Mouse (Mus musculus) ES-Bruce4 (cell line): Measurements from ENCODE around the gene Prickle2. TPM values are rescaled to one million over a fixed set of nuclear protein-coding genes. Genes with fewer than 3 reads are reported as not detected.

Source experiments
- H3K27ac ChIP-seq: 2 replicates; pipeline ENCODE4 v1.5.1; 2012; ENCODE audit warnings: low read length, inconsistent platforms; ENCODE audit not compliant: insufficient read depth
- H3K27me3 ChIP-seq: 2 replicates; pipeline ENCODE4 v1.6.1; 2012; ENCODE audit warnings: mild to moderate bottlenecking, low read length, inconsistent platforms; ENCODE audit not compliant: control insufficient read depth, poor library complexity, insufficient read depth, severe bottlenecking
- H3K36me3 ChIP-seq: 2 replicates; pipeline ENCODE4 v1.6.1; 2012; ENCODE audit warnings: inconsistent platforms, mild to moderate bottlenecking, low read length, moderate library complexity; ENCODE audit not compliant: control insufficient read depth, poor library complexity, insufficient read depth, severe bottlenecking
- H3K4me1 ChIP-seq: one replicate; pipeline ENCODE4 v1.8.1; 2011; ENCODE audit warnings: low read length; ENCODE audit not compliant: control insufficient read depth, insufficient read depth
- H3K4me3 ChIP-seq: 2 replicates; pipeline ENCODE4 v1.5.1; 2011; ENCODE audit warnings: low read depth, mild to moderate bottlenecking, low read length
- H3K9ac ChIP-seq: 2 replicates; pipeline ENCODE4 v1.6.1; 2012; ENCODE audit warnings: low read depth, mild to moderate bottlenecking, inconsistent platforms; ENCODE audit not compliant: poor library complexity, severe bottlenecking
- H3K9me3 ChIP-seq: replicated peaks from 2 replicates; pipeline ENCODE4 v1.6.1; 2012; ENCODE audit warnings: mild to moderate bottlenecking, low read length, inconsistent platforms; ENCODE audit not compliant: control insufficient read depth, poor library complexity, insufficient read depth, severe bottlenecking
- CTCF ChIP-seq: IDR thresholded peaks from one replicate; pipeline ENCODE4 v1.8.1; 2011; ENCODE audit warnings: low read depth, low read length
- EP300 ChIP-seq: IDR thresholded peaks from 2 replicates; pipeline ENCODE4 v1.6.1; 2011; ENCODE audit warnings: low read depth, low read length; ENCODE audit not compliant: insufficient read depth
- POLR2A ChIP-seq: IDR thresholded peaks from one replicate; pipeline ENCODE4 v1.8.1; 2011; ENCODE audit warnings: low read length; ENCODE audit not compliant: insufficient read depth
- polyA plus RNA-seq: library from polyadenylated mRNA; stranded (reverse); fragments of >200 nt; gene quantifications from 2 replicates; pipeline ENCODE4 v1.2.4, GENCODE M21; 2011; ENCODE audit warnings: low read depth; ENCODE audit not compliant: missing spikeins, insufficient read depth, insufficient read length

Gene Prickle2
- polyA plus RNA-seq, 1 experiment, result 3.3 TPM

DNA sequence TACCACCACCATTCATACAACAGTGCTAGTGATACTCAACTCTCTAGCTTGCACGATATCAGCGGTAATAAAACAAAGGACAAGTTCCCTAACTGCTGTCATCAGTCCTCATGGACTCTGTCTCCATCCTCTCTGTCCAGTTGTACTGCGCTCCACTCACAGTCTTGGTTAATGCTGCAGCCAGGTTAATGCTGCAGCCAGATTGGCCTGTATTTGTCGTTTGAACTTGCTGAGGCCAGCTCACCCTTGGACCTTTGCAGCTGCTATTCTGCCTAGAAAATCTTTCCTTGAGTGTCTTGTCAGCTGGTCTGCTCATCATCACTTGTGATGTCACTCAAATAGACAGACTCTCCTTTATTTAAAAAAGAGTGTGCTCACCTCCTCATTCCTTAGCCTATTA is 236.5 kb downstream of the Prickle2 start:
- Histone ChIP-seq H3K4me1 (no peaks in the 10 kb centered on the region), H3K27ac (no peak overlapping the region)

DNA sequence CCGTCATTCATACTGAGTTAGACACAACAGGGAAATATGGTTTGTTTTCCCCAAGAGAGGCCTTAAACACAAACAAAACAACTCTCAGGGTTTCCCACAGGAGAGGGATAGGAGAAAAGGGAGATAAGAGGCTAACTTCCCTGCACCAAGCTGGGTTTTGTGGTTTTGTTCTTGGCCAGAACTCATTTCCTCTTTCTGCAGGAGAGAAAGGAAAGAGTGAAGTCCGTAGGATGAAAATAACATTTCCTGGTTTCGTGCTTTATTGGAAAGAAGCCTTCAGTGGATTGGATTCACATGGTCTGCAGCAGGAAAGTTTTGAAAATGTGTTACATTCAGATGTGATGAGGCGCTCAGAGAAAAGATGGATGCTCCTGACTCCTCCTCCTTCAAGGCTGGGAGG is 237.1 kb downstream of the Prickle2 start:
- H3K4me1 ChIP-seq, result no peaks in the 10 kb centered on the region
- no peak overlapping the region for H3K27ac ChIP-seq
- H3K27me3 ChIP-seq, result no peaks in the 10 kb centered on the region
- no peaks in the 10 kb centered on the region for H3K9me3 ChIP-seq
- no peak overlapping the region for H3K9ac ChIP-seq
- TF ChIP-seq CTCF, result no peak
- TF ChIP-seq POLR2A, result no peak
- TF ChIP-seq EP300, result no peak
- H3K36me3 ChIP-seq, result no peaks in the 10 kb centered on the region
- no peak overlapping the region for H3K4me3 ChIP-seq

More for the DNA sequence above, 236.5 kb downstream of the Prickle2 start:
- Histone ChIP-seq H3K36me3 (no peaks in the 10 kb centered on the region), H3K27me3 (no peaks in the 10 kb centered on the region), H3K9me3 (no peaks in the 10 kb centered on the region), H3K9ac (no peak overlapping the region), H3K4me3 (no peak overlapping the region)
- TF ChIP-seq POLR2A (no peak), CTCF (no peak), EP300 (no peak)

DNA sequence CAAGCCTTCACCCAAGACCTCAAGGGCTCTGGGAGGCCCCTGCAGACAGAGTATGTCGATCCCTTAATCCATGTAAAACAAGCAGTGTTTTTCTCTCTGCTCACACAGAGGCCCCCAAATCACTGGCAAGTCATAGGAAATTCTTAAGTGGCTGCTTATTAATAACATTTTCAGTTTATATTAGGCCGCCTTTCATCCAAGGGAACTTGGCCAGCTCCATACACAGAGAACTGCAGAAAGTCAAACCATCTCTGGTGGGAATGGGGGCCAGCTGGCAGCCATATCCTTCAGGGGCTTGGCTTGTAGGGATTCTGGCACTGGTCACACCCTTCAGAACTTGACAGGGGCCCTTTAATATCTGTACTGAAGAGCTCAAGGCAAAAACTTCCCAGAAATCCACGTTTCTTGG is 237.6 kb downstream of the Prickle2 start:
- Histone ChIP-seq H3K27ac (no peak overlapping the region), H3K4me1 (no peaks in the 10 kb centered on the region), H3K36me3 (no peaks in the 10 kb centered on the region), H3K9me3 (no peaks in the 10 kb centered on the region), H3K9ac (no peak overlapping the region), H3K4me3 (no peak overlapping the region), H3K27me3 (no peaks in the 10 kb centered on the region)
- TF ChIP-seq CTCF (no peak), EP300 (no peak), POLR2A (no peak)

DNA sequence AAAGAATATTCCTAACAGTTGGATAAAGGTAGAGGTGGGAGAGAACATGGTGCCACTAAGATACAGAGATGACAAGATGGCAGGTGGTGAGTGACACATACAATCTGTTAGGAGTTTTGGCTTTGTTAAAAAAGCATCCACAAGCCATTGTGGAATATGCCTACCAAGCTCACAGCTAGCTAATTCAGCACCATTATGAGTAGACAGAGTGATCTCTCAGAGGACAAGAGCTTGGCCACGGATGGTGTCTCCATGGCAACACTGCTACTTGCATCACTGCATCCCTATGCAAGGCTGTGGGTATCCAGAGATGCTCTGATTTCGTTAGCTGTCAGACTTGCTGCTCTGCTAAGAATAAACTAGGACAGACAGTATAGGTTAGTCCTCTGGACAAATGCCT is 238.6 kb downstream of the Prickle2 start:
- H3K36me3 ChIP-seq, result no peaks in the 10 kb centered on the region
- no peak overlapping the region for H3K4me3 ChIP-seq
- H3K9me3 ChIP-seq, result no peaks in the 10 kb centered on the region
- no peaks in the 10 kb centered on the region for H3K27me3 ChIP-seq
- H3K4me1 ChIP-seq, result no peaks in the 10 kb centered on the region
- TF ChIP-seq CTCF, result no peak
- no peak for TF ChIP-seq EP300
- TF ChIP-seq POLR2A, result no peak
- no peak overlapping the region for H3K9ac ChIP-seq
- no peak overlapping the region for H3K27ac ChIP-seq

DNA sequence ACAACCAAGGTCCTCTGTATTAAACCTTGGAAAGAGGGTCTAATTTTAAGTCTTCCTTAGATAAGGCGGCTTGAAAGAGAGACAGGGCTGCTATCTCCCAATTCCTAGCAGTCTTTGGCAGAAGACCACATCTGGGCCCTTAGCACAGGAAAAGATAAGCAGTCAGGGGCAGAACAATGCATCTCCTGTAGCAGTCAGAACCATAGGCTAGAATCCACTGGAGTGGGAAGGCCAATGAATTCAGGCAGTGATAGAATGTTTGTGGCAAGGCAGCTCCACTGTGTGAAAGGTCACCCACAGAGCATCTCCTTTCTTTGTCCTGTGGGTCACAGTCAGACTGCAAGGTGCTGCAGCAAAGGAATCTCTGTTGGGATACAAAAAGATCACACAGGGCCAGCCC is 240.3 kb downstream of the Prickle2 start:
- H3K4me3 ChIP-seq, result no peak overlapping the region
- H3K4me1 ChIP-seq, result no peaks in the 10 kb centered on the region
- H3K27ac ChIP-seq, result no peak overlapping the region
- H3K27me3 ChIP-seq, result no peaks in the 10 kb centered on the region
- H3K36me3 ChIP-seq, result no peaks in the 10 kb centered on the region
- TF ChIP-seq POLR2A (no peak), EP300 (no peak), CTCF (no peak)
- H3K9me3 ChIP-seq, result no peaks in the 10 kb centered on the region
- no peak overlapping the region for H3K9ac ChIP-seq

DNA sequence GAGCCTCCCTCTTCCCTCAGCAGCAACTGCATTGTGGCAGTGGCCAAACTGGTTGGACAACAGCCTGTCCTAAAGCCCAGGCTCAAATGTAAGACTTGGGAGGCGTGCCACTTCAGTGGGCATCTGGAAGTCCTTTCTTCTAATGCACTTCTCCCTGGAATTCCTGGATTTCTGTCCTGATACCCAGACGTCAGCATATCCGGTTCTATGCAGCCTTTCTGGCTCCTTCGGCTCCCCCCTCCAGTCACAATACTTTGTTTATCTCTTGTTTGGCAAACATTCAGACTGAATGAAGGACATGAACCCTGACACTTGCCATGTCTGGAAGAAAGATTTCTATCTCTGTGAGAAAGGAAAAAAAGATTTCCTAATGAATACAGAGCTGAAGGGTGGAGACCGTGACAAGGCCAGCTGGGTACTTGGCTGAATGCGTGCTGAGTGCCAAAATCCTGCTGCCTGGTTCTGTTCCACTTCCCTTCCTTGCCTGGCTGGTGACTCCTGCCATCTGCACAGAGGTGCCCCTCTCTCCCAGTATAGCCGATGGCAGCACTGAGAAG is 241.1 kb downstream of the Prickle2 start:
- Histone ChIP-seq H3K9me3 (no peaks in the 10 kb centered on the region), H3K27ac (no peak overlapping the region), H3K36me3 (no peaks in the 10 kb centered on the region), H3K4me3 (no peak overlapping the region), H3K4me1 (no peaks in the 10 kb centered on the region), H3K9ac (no peak overlapping the region), H3K27me3 (no peaks in the 10 kb centered on the region)
- TF ChIP-seq POLR2A (no peak), EP300 (no peak), CTCF (no peak)

DNA sequence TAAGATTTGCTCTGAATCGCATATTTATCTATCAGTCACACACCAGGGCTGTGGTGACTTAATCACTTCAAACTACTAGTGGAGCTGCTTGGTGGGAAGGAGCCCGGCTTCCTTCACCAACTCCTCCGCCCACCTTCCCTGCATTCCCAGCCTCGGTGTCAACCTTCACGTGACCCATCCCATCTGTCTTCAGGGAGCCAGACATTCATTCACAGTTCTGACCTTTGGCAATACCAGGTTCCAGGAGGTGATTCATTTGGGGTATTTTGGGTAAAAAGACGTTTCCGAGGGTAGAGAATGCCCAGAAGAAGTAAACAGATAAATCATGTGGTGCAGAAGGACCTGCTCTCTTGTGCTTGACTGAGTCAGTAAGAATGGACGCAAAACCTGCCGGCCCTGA is 242.2 kb downstream of the Prickle2 start:
- no peak overlapping the region for H3K4me3 ChIP-seq
- H3K4me1 ChIP-seq, result no peaks in the 10 kb centered on the region
- TF ChIP-seq POLR2A (no peak), CTCF (no peak), EP300 (no peak)
- no peaks in the 10 kb centered on the region for H3K27me3 ChIP-seq
- no peaks in the 10 kb centered on the region for H3K36me3 ChIP-seq
- no peak overlapping the region for H3K9ac ChIP-seq
- H3K9me3 ChIP-seq, result no peaks in the 10 kb centered on the region
- no peak overlapping the region for H3K27ac ChIP-seq
